In the genomic region with DNA sequence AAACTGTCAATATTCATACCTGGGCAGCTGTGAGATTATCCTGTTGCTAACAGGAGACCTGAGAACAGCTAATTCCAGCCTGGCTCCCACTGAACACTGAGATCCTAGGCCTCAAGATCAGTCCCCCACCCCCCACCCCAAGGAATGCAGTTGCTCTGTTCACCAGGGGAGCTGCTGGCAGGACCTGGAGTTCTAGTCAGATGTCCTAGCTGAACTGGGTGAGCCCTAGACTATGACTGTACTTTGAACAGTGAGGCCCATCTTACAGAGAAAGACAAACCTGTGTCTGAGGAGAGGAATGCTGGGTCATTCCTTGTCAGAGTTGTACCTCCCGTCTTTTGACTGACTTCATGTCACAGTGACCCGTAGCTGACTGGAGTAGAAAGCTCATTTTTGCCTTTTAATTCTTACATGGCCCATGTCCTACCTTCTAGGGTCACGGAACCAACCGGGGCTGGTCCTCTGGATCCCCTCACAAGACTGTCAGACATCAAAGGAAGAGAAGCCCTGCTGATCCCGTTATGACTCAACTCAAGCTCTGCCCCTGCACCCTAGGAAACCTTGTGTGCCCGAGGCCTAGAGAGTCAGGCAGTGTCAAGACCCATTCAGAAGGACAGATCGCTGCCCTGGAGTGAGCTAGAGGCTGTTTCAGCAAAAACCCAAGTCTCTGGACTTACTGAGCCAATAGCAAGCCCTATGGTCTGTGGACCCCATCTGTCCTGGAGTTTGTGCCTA, we compare ENCODE assay signal across 29 mouse cellular contexts. TPM values are rescaled to one million over a fixed set of nuclear protein-coding genes. Genes with fewer than 3 reads are reported as not detected.
A peak's percentile ranks its signal among the peaks of the same experiment; 100 is the strongest.
DNase-seq lines count a peak whose midpoint lies in the region; ATAC-seq and TF ChIP-seq lines count a peak whose summit lies in the region.
"Had no signal": no experiment of that assay in that cellular context is flagged by ENCODE, and none has a peak within 500 bp of the region (broad histone marks: within the 10 kb centered on the region; RNA-seq: fewer than 3 reads in every experiment).

No protein-coding gene starts in this region.

- H3K27ac ChIP-seq in heart, embryonic 11.5 days (ENCODE audit: low read depth, low read length): no peak overlapping the region
- no peak overlapping the region for H3K27ac ChIP-seq in kidney, adult 2 months (ENCODE audit: insufficient read depth, low read depth, low read length)
- H3K27ac ChIP-seq in midbrain, embryonic 11.5 days (ENCODE audit: low read depth, low read length): no peak overlapping the region
- H3K27ac ChIP-seq in midbrain, embryonic 15.5 days: no peak overlapping the region
- H3K27ac ChIP-seq: embryonic facial prominence, embryonic 12.5 days; hindbrain, embryonic 12.5 days; hindbrain, postnatal 0 days; layer of hippocampus, adult 2 months; left cerebral cortex, adult 2 months; limb, embryonic 13.5 days; lung, embryonic 15.5 days; midbrain, embryonic 12.5 days; neural tube, embryonic 13.5 days had no signal

- 0 out of 2 replicates have a peak, but pooled peaks have one; percentile 18 for ATAC-seq in heart, embryonic 11.5 days (replicated peaks; ENCODE audit: insufficient number of reproducible peaks, low FRiP score, low TSS enrichment)
- no peak for ATAC-seq in midbrain, embryonic 11.5 days (ENCODE audit: low FRiP score)
- no peak for ATAC-seq in midbrain, embryonic 15.5 days (replicated peaks)
- ATAC-seq: forebrain, embryonic 14.5 days; hindbrain, postnatal 0 days; Patski had no signal

- TF ChIP-seq CTCF in kidney, adult 2 months (conservative IDR thresholded peaks at IDR 0.05; ENCODE audit: insufficient read depth, insufficient read length, low read depth, low read length): no peak

- no peak for DNase-seq in heart, postnatal 36 days
- peak; percentile 37 for DNase-seq in kidney, adult 2 months
- no peak for DNase-seq in kidney, postnatal 4 days
- peak; percentile 69 for DNase-seq in midbrain, embryonic 11.5 days (ENCODE audit: low spot score, missing footprints)
- DNase-seq in skeletal muscle tissue, adult 2 months (ENCODE audit: low read depth, low spot score): peak; percentile 18
- DNase-seq in spleen, postnatal 10 days (ENCODE audit: low spot score in 2 of 2): no peak
- DNase-seq: adrenal gland, postnatal 10 days; cerebellum, adult 11 months; cerebellum, adult 9-11 months; embryo, embryonic 11 days; gastrocnemius, postnatal 36 days; heart, adult 18-20 months; heart, postnatal 10 days; right cerebral cortex, postnatal 4 days; thymus, postnatal 14 days had no signal

- no peaks in the 10 kb centered on the region for H3K36me3 ChIP-seq in heart, embryonic 11.5 days (ENCODE audit: control insufficient read depth, insufficient read depth, low read length)
- no peaks in the 10 kb centered on the region for H3K36me3 ChIP-seq in kidney, adult 2 months (ENCODE audit: control insufficient read depth, insufficient read depth, low read length)
- no peaks in the 10 kb centered on the region for H3K36me3 ChIP-seq in midbrain, embryonic 11.5 days (ENCODE audit: control insufficient read depth, insufficient read depth, low read length)
- no peaks in the 10 kb centered on the region for H3K36me3 ChIP-seq in midbrain, embryonic 15.5 days (replicated peaks)
- H3K36me3 ChIP-seq: embryonic facial prominence, embryonic 12.5 days; hindbrain, embryonic 12.5 days; limb, embryonic 13.5 days; lung, embryonic 15.5 days; midbrain, embryonic 12.5 days; neural tube, embryonic 13.5 days had no signal

- H3K4me3 ChIP-seq in heart, embryonic 11.5 days (ENCODE audit: low read depth, low read length): no peak overlapping the region
- no peak overlapping the region for H3K4me3 ChIP-seq in kidney, adult 2 months (ENCODE audit: insufficient read depth, low read depth, low read length)
- H3K4me3 ChIP-seq in midbrain, embryonic 11.5 days (ENCODE audit: low read depth, low read length): no peak overlapping the region
- H3K4me3 ChIP-seq in midbrain, embryonic 15.5 days: no peak overlapping the region
- H3K4me3 ChIP-seq: embryonic facial prominence, embryonic 12.5 days; hindbrain, embryonic 12.5 days; layer of hippocampus, adult 2 months; left cerebral cortex, adult 2 months; limb, embryonic 13.5 days; lung, embryonic 15.5 days; midbrain, embryonic 12.5 days; neural tube, embryonic 13.5 days had no signal

- H3K9ac ChIP-seq in heart, embryonic 11.5 days (ENCODE audit: low read depth, low read length): no peak overlapping the region
- H3K9ac ChIP-seq in midbrain, embryonic 11.5 days (ENCODE audit: low read length): no peak overlapping the region
- no peak overlapping the region for H3K9ac ChIP-seq in midbrain, embryonic 15.5 days
- H3K9ac ChIP-seq: embryonic facial prominence, embryonic 12.5 days; hindbrain, embryonic 12.5 days; limb, embryonic 13.5 days; lung, embryonic 15.5 days; midbrain, embryonic 12.5 days; neural tube, embryonic 13.5 days had no signal

- no peaks in the 10 kb centered on the region for H3K9me3 ChIP-seq in heart, embryonic 11.5 days (replicated peaks; ENCODE audit: control insufficient read depth, low read length)
- H3K9me3 ChIP-seq in midbrain, embryonic 11.5 days (ENCODE audit: control insufficient read depth, low read length): no peaks in the 10 kb centered on the region
- no peaks in the 10 kb centered on the region for H3K9me3 ChIP-seq in midbrain, embryonic 15.5 days
- H3K9me3 ChIP-seq: embryonic facial prominence, embryonic 12.5 days; hindbrain, embryonic 12.5 days; limb, embryonic 13.5 days; lung, embryonic 15.5 days; midbrain, embryonic 12.5 days; neural tube, embryonic 13.5 days had no signal

- no peaks in the 10 kb centered on the region for H3K27me3 ChIP-seq in heart, embryonic 11.5 days (ENCODE audit: control insufficient read depth, insufficient read depth, low read length)
- no peaks in the 10 kb centered on the region for H3K27me3 ChIP-seq in kidney, adult 2 months (replicated peaks; ENCODE audit: control insufficient read depth, insufficient read depth, low read length)
- no peaks in the 10 kb centered on the region for H3K27me3 ChIP-seq in midbrain, embryonic 11.5 days (ENCODE audit: control insufficient read depth, insufficient read depth, low read length)
- no peaks in the 10 kb centered on the region for H3K27me3 ChIP-seq in midbrain, embryonic 15.5 days (replicated peaks)
- H3K27me3 ChIP-seq: embryonic facial prominence, embryonic 12.5 days; hindbrain, embryonic 12.5 days; limb, embryonic 13.5 days; lung, embryonic 15.5 days; midbrain, embryonic 12.5 days; neural tube, embryonic 13.5 days; Patski had no signal

- intact Hi-C loops in heart, postnatal 36 days (cut with DNase I): no loop called here

- 56% methylated on average over 7 of the region's 7 CpGs for WGBS in heart, embryonic 11.5 days (ENCODE audit: insufficient replicate concordance)
- 72% methylated on average over 7 of the region's 7 CpGs for WGBS in kidney, adult 2 months
- 67% methylated on average over 7 of the region's 7 CpGs for WGBS in midbrain, embryonic 11.5 days
- WGBS in midbrain, embryonic 15.5 days: 71% methylated on average over 7 of the region's 7 CpGs

- no peak overlapping the region for H3K4me2 ChIP-seq in heart, embryonic 11.5 days
- no peak overlapping the region for H3K4me2 ChIP-seq in midbrain, embryonic 11.5 days
- H3K4me2 ChIP-seq in midbrain, embryonic 15.5 days: no peak overlapping the region
- H3K4me2 ChIP-seq: embryonic facial prominence, embryonic 12.5 days; hindbrain, embryonic 12.5 days; limb, embryonic 13.5 days; liver, embryonic 11.5 days; lung, embryonic 15.5 days; midbrain, embryonic 12.5 days; neural tube, embryonic 13.5 days had no signal

- TF ChIP-seq POLR2A in kidney, adult 2 months (IDR thresholded peaks at IDR 0.05; ENCODE audit: low read depth, low read length): no peak

- peaks cover 4% of the 10 kb centered on the region; the same call in 1 of the 2 replicates for H3K4me1 ChIP-seq in heart, embryonic 11.5 days (ENCODE audit: control insufficient read depth, insufficient read depth, low read length)
- H3K4me1 ChIP-seq in kidney, adult 2 months (ENCODE audit: control insufficient read depth, insufficient read depth, low read length): peaks cover 8% of the 10 kb centered on the region; the same call in 1 of the 2 replicates
- no peaks in the 10 kb centered on the region for H3K4me1 ChIP-seq in midbrain, embryonic 11.5 days (ENCODE audit: control insufficient read depth, insufficient read depth, low read length)
- no peaks in the 10 kb centered on the region for H3K4me1 ChIP-seq in midbrain, embryonic 15.5 days
- H3K4me1 ChIP-seq: embryonic facial prominence, embryonic 12.5 days; hindbrain, embryonic 12.5 days; midbrain, embryonic 12.5 days; neural tube, embryonic 13.5 days had no signal

RNA-seq across cellular contexts. Expression of gene Zcchc2, which starts 28.0 kb away (rescaled TPM):
- polyA plus RNA-seq in heart, embryonic 11.5 days (2014; fragmentation: Nextera tagmentation; extraction: Ambion mirVana): 2.4 and 2.7 TPM in 2 replicates
- 10 to 100 TPM in 1 of 2 experiments, 1 to 10 TPM in 1; 9.8 to 10.4 TPM for total RNA-seq in heart, postnatal 36 days (2021)
- polyA plus RNA-seq in kidney, adult 2 months (2012; rRNA removed): 13.5 and 15.1 TPM in 2 replicates
- 1.7 and 1.8 TPM in 2 replicates for polyA plus RNA-seq in midbrain, embryonic 11.5 days (2014; fragmentation: Nextera tagmentation; extraction: Ambion mirVana)
- polyA plus RNA-seq in midbrain, embryonic 15.5 days (2015; fragmentation: Nextera tagmentation; extraction: Ambion mirVana): 2.3 and 2.7 TPM in 2 replicates

Comparison
In these comparisons a context has a peak if more than half of its experiments do, and no peak if none do; other contexts are left out.
1. DNase-seq: peak in kidney, adult 2 months (single experiment), midbrain, embryonic 11.5 days (single experiment) and skeletal muscle tissue, adult 2 months (single experiment); none in heart, postnatal 36 days (0 of 2), kidney, postnatal 4 days (0 of 2) and spleen, postnatal 10 days (0 of 2).